15 mouse cellular contexts compared by ENCODE assay signal in genomic region chr13:73264166-73264735, GRCm38 (mm10). TPM values are rescaled to one million over a fixed set of nuclear protein-coding genes. Genes with fewer than 3 reads are reported as not detected.
DNase-seq lines count a peak whose midpoint lies in the region; ATAC-seq and TF ChIP-seq lines count a peak whose summit lies in the region.
"Had no signal": no experiment of that assay in that cellular context is flagged by ENCODE, and none has a peak within 500 bp of the region (broad histone marks: within the 10 kb centered on the region; RNA-seq: fewer than 3 reads in every experiment).

No protein-coding gene starts in this region.

- no peak overlapping the region for H3K4me3 ChIP-seq in intestine, embryonic 15.5 days (replicated peaks)
- H3K4me3 ChIP-seq in intestine, embryonic 16.5 days (ENCODE audit: low read length): no peak overlapping the region
- H3K4me3 ChIP-seq in heart, postnatal 0 days (ENCODE audit: low read depth, low read length): peak overlapping the region; percentile 64
- 0 out of 2 replicates have a peak overlapping the region, but pooled peaks have one; percentile 17 for H3K4me3 ChIP-seq in midbrain, embryonic 11.5 days (ENCODE audit: low read depth, low read length)
- no peak overlapping the region for H3K4me3 ChIP-seq in liver, embryonic 12.5 days

- peak; percentile 68 for DNase-seq in embryo, embryonic 10 days (ENCODE audit: low spot score)
- no peak for DNase-seq in heart, postnatal 0 days (ENCODE audit: low spot score)
- DNase-seq in midbrain, embryonic 11.5 days (ENCODE audit: low spot score, missing footprints): peak; percentile 96
- DNase-seq in adrenal gland, adult 2 months: no peak
- DNase-seq in thymus, postnatal 14 days: no peak
- DNase-seq: thymus, adult 2 months had no signal

- TF ChIP-seq EP300 in heart, postnatal 0 days (IDR thresholded peaks at IDR 0.05; ENCODE audit: low read depth): no peak

- no peak overlapping the region for H3K27ac ChIP-seq in intestine, embryonic 15.5 days
- no peak overlapping the region for H3K27ac ChIP-seq in intestine, embryonic 16.5 days (ENCODE audit: low read length)
- H3K27ac ChIP-seq in heart, postnatal 0 days (ENCODE audit: low read depth): peak overlapping the region; percentile 95
- no peak overlapping the region for H3K27ac ChIP-seq in midbrain, embryonic 11.5 days (ENCODE audit: low read depth, low read length)
- no peak overlapping the region for H3K27ac ChIP-seq in liver, embryonic 12.5 days

- no peak overlapping the region for H3K9ac ChIP-seq in intestine, embryonic 15.5 days
- H3K9ac ChIP-seq in intestine, embryonic 16.5 days (ENCODE audit: low read depth, low read length): no peak overlapping the region
- H3K9ac ChIP-seq in heart, postnatal 0 days (replicated peaks; ENCODE audit: low read depth, low read length): peak overlapping the region; percentile 76
- H3K9ac ChIP-seq in midbrain, embryonic 11.5 days (ENCODE audit: low read length): no peak overlapping the region
- no peak overlapping the region for H3K9ac ChIP-seq in liver, embryonic 12.5 days

- no peaks in the 10 kb centered on the region for H3K36me3 ChIP-seq in intestine, embryonic 15.5 days
- no peaks in the 10 kb centered on the region for H3K36me3 ChIP-seq in intestine, embryonic 16.5 days (ENCODE audit: control insufficient read depth, insufficient read depth, low read length)
- peaks cover 17% of the 10 kb centered on the region; the same call in 1 of the 2 replicates for H3K36me3 ChIP-seq in heart, postnatal 0 days (replicated peaks; ENCODE audit: control insufficient read depth, insufficient read depth, low read length)
- no peaks in the 10 kb centered on the region for H3K36me3 ChIP-seq in midbrain, embryonic 11.5 days (ENCODE audit: control insufficient read depth, insufficient read depth, low read length)
- no peaks in the 10 kb centered on the region for H3K36me3 ChIP-seq in liver, embryonic 12.5 days

- ATAC-seq in intestine, embryonic 15.5 days: no peak
- ATAC-seq in intestine, embryonic 16.5 days: no peak
- no peak for ATAC-seq in heart, postnatal 0 days (ENCODE audit: insufficient read depth, low read depth)
- no peak for ATAC-seq in midbrain, embryonic 11.5 days (ENCODE audit: low FRiP score)
- no peak for ATAC-seq in liver, embryonic 12.5 days

- no peak for TF ChIP-seq CTCF in heart, postnatal 0 days (IDR thresholded peaks at IDR 0.05; ENCODE audit: low read depth)

- H3K27me3 ChIP-seq in intestine, embryonic 15.5 days (replicated peaks): peaks cover 95% of the 10 kb centered on the region
- peaks cover 93% of the 10 kb centered on the region for H3K27me3 ChIP-seq in intestine, embryonic 16.5 days (replicated peaks; ENCODE audit: control insufficient read depth, insufficient read depth, low read length)
- peaks cover 90% of the 10 kb centered on the region for H3K27me3 ChIP-seq in heart, postnatal 0 days (ENCODE audit: control insufficient read depth, insufficient read depth, low read length)
- H3K27me3 ChIP-seq in midbrain, embryonic 11.5 days (ENCODE audit: control insufficient read depth, insufficient read depth, low read length): peaks cover 100% of the 10 kb centered on the region
- peaks cover 100% of the 10 kb centered on the region for H3K27me3 ChIP-seq in liver, embryonic 12.5 days (replicated peaks)

- H3K4me1 ChIP-seq in intestine, embryonic 15.5 days (replicated peaks): peaks cover 33% of the 10 kb centered on the region
- H3K4me1 ChIP-seq in intestine, embryonic 16.5 days (ENCODE audit: control insufficient read depth, insufficient read depth, low read length): peaks cover 13% of the 10 kb centered on the region; the same call in 1 of the 2 replicates
- H3K4me1 ChIP-seq in heart, postnatal 0 days (ENCODE audit: control insufficient read depth, insufficient read depth): peaks cover 17% of the 10 kb centered on the region
- H3K4me1 ChIP-seq in midbrain, embryonic 11.5 days (ENCODE audit: control insufficient read depth, insufficient read depth, low read length): peaks cover 27% of the 10 kb centered on the region
- H3K4me1 ChIP-seq in liver, embryonic 12.5 days: peaks cover 7% of the 10 kb centered on the region; the same call in 1 of the 2 replicates

- no peaks in the 10 kb centered on the region for H3K9me3 ChIP-seq in intestine, embryonic 15.5 days
- no peaks in the 10 kb centered on the region for H3K9me3 ChIP-seq in intestine, embryonic 16.5 days (ENCODE audit: control insufficient read depth, low read length)
- H3K9me3 ChIP-seq in heart, postnatal 0 days (replicated peaks; ENCODE audit: control insufficient read depth, low read length): no peaks in the 10 kb centered on the region
- no peaks in the 10 kb centered on the region for H3K9me3 ChIP-seq in midbrain, embryonic 11.5 days (ENCODE audit: control insufficient read depth, low read length)
- no peaks in the 10 kb centered on the region for H3K9me3 ChIP-seq in liver, embryonic 12.5 days (replicated peaks)

- WGBS in intestine, embryonic 15.5 days: 15% methylated on average over 29 of the region's 29 CpGs
- WGBS in intestine, embryonic 16.5 days: 16% methylated on average over 29 of the region's 29 CpGs
- WGBS in heart, postnatal 0 days: 5% methylated on average over 29 of the region's 29 CpGs
- 2% methylated on average over 29 of the region's 29 CpGs for WGBS in midbrain, embryonic 11.5 days
- WGBS in liver, embryonic 12.5 days (ENCODE audit: insufficient replicate concordance): 5% methylated on average over 29 of the region's 29 CpGs

- H3K4me2 ChIP-seq in intestine, embryonic 15.5 days (replicated peaks): peak overlapping the region; percentile 46
- H3K4me2 ChIP-seq in intestine, embryonic 16.5 days (ENCODE audit: low read depth, low read length): no peak overlapping the region
- H3K4me2 ChIP-seq in heart, postnatal 0 days (ENCODE audit: low read depth, low read length): peak overlapping the region; percentile 78
- H3K4me2 ChIP-seq in midbrain, embryonic 11.5 days: peak overlapping the region; percentile 31; the same call in 1 of the 2 replicates
- H3K4me2 ChIP-seq in liver, embryonic 12.5 days: no peak overlapping the region

RNA-seq across cellular contexts. Expression of gene Irx4, which starts 4.0 kb away (rescaled TPM):
- polyA plus RNA-seq in intestine, embryonic 15.5 days (2015; fragmentation: Nextera tagmentation; extraction: Ambion mirVana): 0.26 and 0.47 TPM in 2 replicates
- 0.42 and 0.44 TPM in 2 replicates for polyA plus RNA-seq in intestine, embryonic 16.5 days (2015; fragmentation: Nextera tagmentation; extraction: Ambion mirVana)
- total RNA-seq in heart, postnatal 0 days (2014; rRNA removed; ENCODE audit: low replicate concordance): 64.0 and 85.4 TPM in 2 replicates
- 43.4 and 54.9 TPM in 2 replicates for polyA plus RNA-seq in heart, postnatal 0 days (2015; fragmentation: Nextera tagmentation; extraction: Ambion mirVana)
- 0.41 and 0.87 TPM in 2 replicates for polyA plus RNA-seq in midbrain, embryonic 11.5 days (2014; fragmentation: Nextera tagmentation; extraction: Ambion mirVana)
- polyA plus RNA-seq in liver, embryonic 12.5 days (2016; fragmentation: Nextera tagmentation; extraction: Ambion mirVana): 0.06 TPM in 1 of 2 replicates, not detected in the other
- not detected for total RNA-seq in adrenal gland, adult 2 months (2021)
- polyA plus RNA-seq in adrenal gland, adult 2 months (2012; rRNA removed): 0.06 TPM in 1 of 2 replicates, not detected in the other
- total RNA-seq: adrenal gland, postnatal 10 days; CH12.LX; granulocyte monocyte progenitor cell, adult 5-6 weeks; left cerebral cortex, adult 18-20 months; megakaryocyte-erythroid progenitor cell, adult 5-6 weeks had no signal
- polyA plus RNA-seq: cortical plate, adult 2 months had no signal

Comparison
In these comparisons a context has a peak if more than half of its experiments do, and no peak if none do; other contexts are left out.
1. H3K4me2 ChIP-seq: peak in intestine, embryonic 15.5 days (single experiment), heart, postnatal 0 days (single experiment) and midbrain, embryonic 11.5 days (single experiment); none in intestine, embryonic 16.5 days (single experiment) and liver, embryonic 12.5 days (single experiment).
2. H3K4me3 ChIP-seq: peak in heart, postnatal 0 days (single experiment) and midbrain, embryonic 11.5 days (single experiment); none in intestine, embryonic 15.5 days (single experiment), intestine, embryonic 16.5 days (single experiment) and liver, embryonic 12.5 days (single experiment).
3. DNase-seq: peak in embryo, embryonic 10 days (single experiment) and midbrain, embryonic 11.5 days (single experiment); none in heart, postnatal 0 days (single experiment), adrenal gland, adult 2 months (single experiment) and thymus, postnatal 14 days (single experiment).
4. RNA of gene Irx4, which starts 4.0 kb away (polyA plus RNA-seq): 43.4 to 54.9 TPM in heart, postnatal 0 days; 0.41 to 0.87 TPM in midbrain, embryonic 11.5 days, 0.42 to 0.44 TPM in intestine, embryonic 16.5 days, 0.26 to 0.47 TPM in intestine, embryonic 15.5 days, 0.06 TPM in liver, embryonic 12.5 days and 0.06 TPM in adrenal gland, adult 2 months; every median in the first group is over 10 times any median in the second.